Mouse (Mus musculus) heart, postnatal 36 days (tissue): ENCODE results near the gene Gstm5. TPM values are rescaled to one million over a fixed set of nuclear protein-coding genes. Genes with fewer than 3 reads are reported as not detected.
"Not testable (repeated sequence)": the region's sequence is repeated elsewhere in the genome, so short reads cannot be mapped to it uniquely, and the experiment has no call there.

ENCODE experiments used
- DNase-seq, 2 experiments: peaks; one replicate each; pipeline ENCODE4 v3.0.0; 2021 to 2022
- intact Hi-C: fragments of 180-260 bp; cut with DNase I; formaldehyde crosslinking; loops from one replicate; pipeline ENCODE4 v1.15.1; 2025
- total RNA-seq, 2 experiments: library from RNA; stranded (reverse); gene quantifications; 2 replicates each; pipeline ENCODE4 v1.2.3; 2021

Gene Gstm5
- total RNA-seq, 2 experiments from 2014 or later = 50.5 to 51.2 TPM

GRCm38 (mm10) chr3:107869097-107869496, 26.5 kb upstream of the Gstm5 start:
- DNase-seq = no peak
- intact Hi-C loops = loop anchor here (5.0 kb wide), 1 partner anchor 262 kb away; no protein-coding TSS in a partner anchor

GRCm38 (mm10) chr3:107869925-107870324, 25.7 kb upstream of the Gstm5 start:
- DNase-seq = no peak
- intact Hi-C loops = loop anchor here (5.0 kb wide), 1 partner anchor 263 kb away; no protein-coding TSS in a partner anchor

- intact Hi-C loops = no loop called here
- no peak for DNase-seq
Measured at GRCm38 (mm10) chr3:107873335-107874251, 22.0 kb upstream of the Gstm5 start.

- DNase-seq = no peak
- intact Hi-C loops = no loop called here
Measured at GRCm38 (mm10) chr3:107875231-107875630, 20.4 kb upstream of the Gstm5 start.

- intact Hi-C loops = no loop called here
- DNase-seq = no peak
Measured at GRCm38 (mm10) chr3:107877005-107877404, 18.6 kb upstream of the Gstm5 start, which contains the start of gene Eps8l3. Gene Eps8l3 (plus strand): TSS chr3:107877229.

- intact Hi-C loops = no loop called here
- DNase-seq = no peak
Measured at GRCm38 (mm10) chr3:107877747-107878736, 17.6 kb upstream of the Gstm5 start.

- no peak for DNase-seq
- intact Hi-C loops = no loop called here
Measured at GRCm38 (mm10) chr3:107887674-107888495, 7.7 kb upstream of the Gstm5 start.

GRCm38 (mm10) chr3:107889236-107889635, 6.4 kb upstream of the Gstm5 start:
- intact Hi-C loops, DNase-seq: not testable (repeated sequence)

- intact Hi-C loops = no loop called here
- no peak for DNase-seq
Measured at GRCm38 (mm10) chr3:107895194-107895719, 364 bp upstream of the Gstm5 start.

- no peak for DNase-seq
- intact Hi-C loops = no loop called here
Measured at GRCm38 (mm10) chr3:107898691-107899090, 3.1 kb downstream of the Gstm5 start.

GRCm38 (mm10) chr3:107900955-107901673, 5.5 kb downstream of the Gstm5 start:
- intact Hi-C loops = no loop called here
- DNase-seq = no peak

- intact Hi-C loops = no loop called here
- no peak for DNase-seq
Measured at GRCm38 (mm10) chr3:107905942-107906341, 10.3 kb downstream of the Gstm5 start.

GRCm38 (mm10) chr3:107916674-107917073, 21.1 kb downstream of the Gstm5 start:
- intact Hi-C loops = loop anchor here (2.0 to 5.0 kb wide), 2 partner anchors 144 to 219 kb away; partner anchors contain the start of gene Ahcyl1
- DNase-seq = no peak

GRCm38 (mm10) chr3:107917097-107917496, 21.5 kb downstream of the Gstm5 start:
- DNase-seq = no peak
- intact Hi-C loops = loop anchor here (2.0 to 5.0 kb wide), 2 partner anchors 144 to 220 kb away; partner anchors contain the start of gene Ahcyl1

- intact Hi-C loops = loop anchor here (1.0 to 5.0 kb wide), 3 partner anchors 51 to 221 kb away; partner anchors contain the start of gene Ahcyl1
- peak; percentile 63 to 66 for DNase-seq
Measured at GRCm38 (mm10) chr3:107917783-107918408, 22.3 kb downstream of the Gstm5 start.

- intact Hi-C loops = no loop called here
Measured at GRCm38 (mm10) chr3:107920348-107920747, 24.7 kb downstream of the Gstm5 start.

GRCm38 (mm10) chr3:107925335-107925734, 29.7 kb downstream of the Gstm5 start:
- DNase-seq = no peak
- intact Hi-C loops = no loop called here

More at GRCm38 (mm10) chr3:107920348-107920747, 24.7 kb downstream of the Gstm5 start:
- no peak for DNase-seq

GRCm38 (mm10) chr3:107927841-107928240, 32.2 kb downstream of the Gstm5 start:
- intact Hi-C loops = no loop called here
- DNase-seq = no peak
